Mouse (Mus musculus) midbrain, embryonic 15.5 days (tissue): Measurements from ENCODE around the gene Pik3ap1. TPM values are rescaled to one million over a fixed set of nuclear protein-coding genes. Genes with fewer than 3 reads are reported as not detected.

ENCODE experiments used
- polyA plus RNA-seq: library from polyadenylated mRNA; unstranded; fragments of >200 nt; fragmentation: Nextera tagmentation; extraction: Ambion mirVana; gene quantifications from 2 replicates; pipeline ENCODE4 v1.2.1, GENCODE M21; 2015

Pik3ap1 gene
- polyA plus RNA-seq, 1 experiment from 2014 or later = 2.4 TPM

Other genes with a start within 250 kb of the Pik3ap1 start
- 1.3 and 1.6 TPM in 2 replicates for gene Tll2, start 178.3 kb downstream of the Pik3ap1 start, polyA plus RNA-seq
- gene Tm9sf3, start 121.1 kb downstream of the Pik3ap1 start, polyA plus RNA-seq = 85.4 and 87.8 TPM in 2 replicates
- 19.6 and 23.5 TPM in 2 replicates for gene Lcor, start 97.5 kb upstream of the Pik3ap1 start, polyA plus RNA-seq
- gene Gm340, start 197.3 kb upstream of the Pik3ap1 start, polyA plus RNA-seq = 2.5 and 2.6 TPM in 2 replicates